Mouse (Mus musculus) frontal cortex, postnatal 10 days (tissue): ENCODE measurements around the gene Best3.

Experiments used
- DNase-seq, 2 experiments: peaks; one replicate each; pipeline ENCODE4 v3.0.0; 2022; ENCODE audit warnings: low spot score in 2 of 2, mixed read lengths in 1 of 2

Gene Best3

GRCm38 (mm10) chr10:116977858-116978257 is 8.3 kb upstream of the Best3 start:
- DNase-seq = no peak

GRCm38 (mm10) chr10:116978841-116979240 is 7.3 kb upstream of the Best3 start:
- no peak for DNase-seq

GRCm38 (mm10) chr10:116980273-116980672 is 5.8 kb upstream of the Best3 start:
- DNase-seq = no peak

GRCm38 (mm10) chr10:116980888-116981287 is 5.2 kb upstream of the Best3 start:
- no peak for DNase-seq

- no peak for DNase-seq
These were observed 3.6 kb upstream of the Best3 start for GRCm38 (mm10) chr10:116982526-116982925.

- DNase-seq = no peak
These were observed 1.3 kb upstream of the Best3 start for GRCm38 (mm10) chr10:116984836-116985235.

- no peak for DNase-seq
These were observed 7.9 kb downstream of the Best3 start for GRCm38 (mm10) chr10:116993971-116994370.

- DNase-seq = no peak
These were observed 9.0 kb downstream of the Best3 start for GRCm38 (mm10) chr10:116995162-116995561.

- DNase-seq = no peak
These were observed 9.6 kb downstream of the Best3 start for GRCm38 (mm10) chr10:116995584-116996235.

- no peak for DNase-seq
These were observed 10.1 kb downstream of the Best3 start for GRCm38 (mm10) chr10:116996236-116996600.

- no peak for DNase-seq
These were observed 12.8 kb downstream of the Best3 start for GRCm38 (mm10) chr10:116998716-116999455.

GRCm38 (mm10) chr10:117000975-117001374 is 14.9 kb downstream of the Best3 start:
- no peak for DNase-seq

GRCm38 (mm10) chr10:117004695-117005094 is 18.6 kb downstream of the Best3 start:
- DNase-seq = no peak

- no peak for DNase-seq
These were observed 19.8 kb downstream of the Best3 start for GRCm38 (mm10) chr10:117005707-117006464.

- no peak for DNase-seq
These were observed 23.6 kb downstream of the Best3 start for GRCm38 (mm10) chr10:117009691-117010090.

GRCm38 (mm10) chr10:117011047-117011446 is 24.9 kb downstream of the Best3 start:
- no peak for DNase-seq

- DNase-seq = peak; percentile 23 to 57
These were observed 27.7 kb downstream of the Best3 start for GRCm38 (mm10) chr10:117013689-117014390.

- DNase-seq = no peak
These were observed 28.5 kb downstream of the Best3 start for GRCm38 (mm10) chr10:117014565-117014964.

GRCm38 (mm10) chr10:117018281-117018840 is 32.2 kb downstream of the Best3 start:
- DNase-seq = no peak

- DNase-seq = no peak
These were observed 35.1 kb downstream of the Best3 start for GRCm38 (mm10) chr10:117021020-117021754.

- DNase-seq = no peak
These were observed 37.6 kb downstream of the Best3 start for GRCm38 (mm10) chr10:117023693-117024092.
